Mouse (Mus musculus) limb, embryonic 14.5 days (tissue): ENCODE measurements around the gene Rfwd3. TPM values are rescaled to one million over a fixed set of nuclear protein-coding genes. Genes with fewer than 3 reads are reported as not detected.
"Not testable (repeated sequence)": the region's sequence is repeated elsewhere in the genome, so short reads cannot be mapped to it uniquely, and the experiment has no call there.

Experiments
- ATAC-seq: fragments of 200-750 bp; cut with Nextera tagmentation; 2 replicates; pipeline ENCODE4 v1.8.0; 2017; ENCODE audit warnings: low read depth, moderate number of reproducible peaks, moderate TSS enrichment; ENCODE audit not compliant: low FRiP score
- DNase-seq: peaks from one replicate; pipeline ENCODE4 v3.0.0-alpha.2; 2015; ENCODE audit warnings: low spot score
- H3K27ac ChIP-seq: fragments of 300-500 bp; sonication (generic); replicated peaks from 2 replicates; pipeline ENCODE4 v1.5.1; 2014; ENCODE audit warnings: low read depth, mild to moderate bottlenecking, low read length, moderate library complexity, mixed read lengths
- H3K27me3 ChIP-seq: fragments of 300-500 bp; sonication (generic); 2 replicates; pipeline ENCODE4 v1.6.1; 2014; ENCODE audit warnings: low read length, mixed read lengths; ENCODE audit not compliant: control insufficient read depth, insufficient read depth
- H3K36me3 ChIP-seq: fragments of 300-500 bp; sonication (generic); 2 replicates; pipeline ENCODE4 v1.6.1; 2014; ENCODE audit warnings: mild to moderate bottlenecking, low read length, moderate library complexity, mixed read lengths; ENCODE audit not compliant: control insufficient read depth, insufficient read depth
- H3K4me1 ChIP-seq: fragments of 300-500 bp; sonication (generic); 2 replicates; pipeline ENCODE4 v1.6.1; 2014; ENCODE audit warnings: antibody characterized with exemption, low read length, mixed read lengths; ENCODE audit not compliant: control insufficient read depth, insufficient read depth
- H3K4me2 ChIP-seq: fragments of 300-500 bp; sonication (generic); replicated peaks from 2 replicates; pipeline ENCODE4 v1.6.1; 2014; ENCODE audit warnings: low read depth, mild to moderate bottlenecking, low read length, moderate library complexity; ENCODE audit not compliant: severe bottlenecking
- H3K4me3 ChIP-seq: fragments of 300-500 bp; sonication (generic); replicated peaks from 2 replicates; pipeline ENCODE4 v1.5.1; 2014; ENCODE audit warnings: low read length
- H3K9ac ChIP-seq: fragments of 300-500 bp; sonication (generic); 2 replicates; pipeline ENCODE4 v1.6.1; 2014; ENCODE audit warnings: mild to moderate bottlenecking, low read depth, low read length, moderate library complexity; ENCODE audit not compliant: severe bottlenecking
- H3K9me3 ChIP-seq: fragments of 300-500 bp; sonication (generic); 2 replicates; pipeline ENCODE4 v1.6.1; 2016; ENCODE audit warnings: low read length; ENCODE audit not compliant: control insufficient read depth
- POLR2A ChIP-seq: fragments of 200-500 bp; IDR thresholded peaks from 2 replicates; pipeline ENCODE4 v1.8.0; 2012; ENCODE audit warnings: inconsistent platforms, mild to moderate bottlenecking, moderate library complexity, borderline replicate concordance; ENCODE audit not compliant: insufficient read depth, insufficient read length; ENCODE audit errors: extremely low read depth
- WGBS: fragments of 180-500 bp; shearing (Covaris S2); extraction: QIAGEN DNeasy Blood & Tissue Kit; methylation state at CpG from one replicate; pipeline ENCODE4 v1.1.7; 2014; 5-methylcytosine and 5-hydroxymethylcytosine counted together
- polyA plus RNA-seq, 2 experiments: library from polyadenylated mRNA; depleted of rRNA in 1 of 2; stranded (reverse) in 1 of 2; unstranded in 1 of 2; fragments of >200 nt; fragmentation: Nextera tagmentation in 1 of 2; extraction: Ambion mirVana in 1 of 2; gene quantifications; 2 replicates each; pipeline versions ENCODE4 v1.2.1 to v1.2.3; 2012 to 2014

Rfwd3 gene
- polyA plus RNA-seq, 2 experiments: 28.3 to 39.7 TPM

- ATAC-seq: no peak
- DNase-seq: no peak
- Histone ChIP-seq H3K9ac (no peak overlapping the region), H3K36me3 (no peaks in the 10 kb centered on the region), H3K27me3 (no peaks in the 10 kb centered on the region), H3K27ac (no peak overlapping the region), H3K4me2 (no peak overlapping the region), H3K4me3 (no peak overlapping the region), H3K9me3 (no peaks in the 10 kb centered on the region), H3K4me1 (no peaks in the 10 kb centered on the region)
- TF ChIP-seq POLR2A: no peak
- 47% methylated on average over 2 of the region's 2 CpGs for WGBS
Measured at GRCm38 (mm10) chr8:111250111-111250510, 49.9 kb downstream of the Rfwd3 start.

DNA sequence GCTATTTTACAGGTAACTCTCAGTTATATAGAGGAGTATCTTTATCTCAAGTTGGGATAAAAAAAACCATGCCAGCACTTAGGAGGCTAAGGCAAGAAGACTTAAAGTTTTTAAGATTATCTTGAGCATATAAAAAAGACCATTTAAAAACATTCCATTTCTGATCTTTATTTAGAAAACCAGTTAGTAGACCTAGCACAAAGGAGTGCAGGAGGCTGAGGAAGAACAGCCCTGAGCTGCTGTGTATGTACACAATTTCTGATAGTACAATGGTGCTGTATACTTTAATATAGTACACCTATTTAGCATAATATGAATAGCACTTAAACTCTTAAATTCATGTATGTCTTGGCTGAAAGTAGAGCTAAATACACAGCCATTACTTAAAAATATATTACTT is 51.9 kb downstream of the Rfwd3 start:
- Histone ChIP-seq H3K9ac (no peak overlapping the region), H3K4me2 (no peak overlapping the region), H3K36me3 (no peaks in the 10 kb centered on the region), H3K27ac (no peak overlapping the region), H3K4me3 (no peak overlapping the region), H3K27me3 (no peaks in the 10 kb centered on the region), H3K4me1 (no peaks in the 10 kb centered on the region), H3K9me3 (no peaks in the 10 kb centered on the region)
- no peak for DNase-seq
- no peak for TF ChIP-seq POLR2A
- ATAC-seq: no peak

- not testable (repeated sequence) for H3K9me3 ChIP-seq, H3K4me3 ChIP-seq, H3K4me1 ChIP-seq, H3K9ac ChIP-seq, H3K4me2 ChIP-seq, H3K36me3 ChIP-seq, ATAC-seq, DNase-seq, H3K27me3 ChIP-seq, H3K27ac ChIP-seq
- 98% methylated on average over 1 of the region's 1 CpGs for WGBS
Measured at GRCm38 (mm10) chr8:111246864-111247263, 53.2 kb downstream of the Rfwd3 start.

- no peak overlapping the region for H3K9ac ChIP-seq
- no peak for TF ChIP-seq POLR2A
- no peak overlapping the region for H3K4me2 ChIP-seq
- H3K27ac ChIP-seq: no peak overlapping the region
- 92% methylated on average over 4 of the region's 4 CpGs for WGBS
- H3K9me3 ChIP-seq: no peaks in the 10 kb centered on the region
- H3K4me3 ChIP-seq: no peak overlapping the region
- DNase-seq (no peak), ATAC-seq (no peak)
- H3K4me1 ChIP-seq: no peaks in the 10 kb centered on the region
- no peaks in the 10 kb centered on the region for H3K27me3 ChIP-seq
- H3K36me3 ChIP-seq: no peaks in the 10 kb centered on the region
Measured at GRCm38 (mm10) chr8:111246287-111246830, 53.7 kb downstream of the Rfwd3 start.

DNA sequence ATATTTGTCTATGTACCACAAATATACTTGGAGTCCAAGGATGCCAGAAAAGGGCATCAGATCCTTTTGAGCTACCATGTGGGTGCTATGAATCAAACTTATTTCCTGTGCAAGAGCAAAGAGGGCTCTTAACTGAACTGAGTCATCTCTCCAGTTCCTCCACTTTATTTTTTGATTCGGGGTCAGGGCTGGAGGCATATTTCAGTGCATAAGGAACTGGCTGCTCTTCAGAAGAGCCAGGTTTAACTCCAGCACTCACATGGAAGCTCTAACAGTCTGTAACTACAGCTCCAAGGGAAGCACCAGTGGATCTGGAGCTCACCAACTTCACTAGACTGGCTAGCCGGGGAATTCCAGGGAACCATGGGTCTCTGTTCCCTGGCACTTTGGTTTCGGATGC is 62.7 kb downstream of the Rfwd3 start:
- Histone ChIP-seq H3K27me3 (no peaks in the 10 kb centered on the region), H3K4me1 (peaks cover 5% of the 10 kb centered on the region; the same call in 1 of the 2 replicates), H3K4me3 (no peak overlapping the region), H3K9me3 (no peaks in the 10 kb centered on the region), H3K36me3 (no peaks in the 10 kb centered on the region), H3K4me2 (no peak overlapping the region), H3K27ac (no peak overlapping the region), H3K9ac (no peak overlapping the region)
- DNase-seq (no peak), ATAC-seq (no peak)
- WGBS: 70% methylated on average over 3 of the region's 3 CpGs
- no peak for TF ChIP-seq POLR2A

DNA sequence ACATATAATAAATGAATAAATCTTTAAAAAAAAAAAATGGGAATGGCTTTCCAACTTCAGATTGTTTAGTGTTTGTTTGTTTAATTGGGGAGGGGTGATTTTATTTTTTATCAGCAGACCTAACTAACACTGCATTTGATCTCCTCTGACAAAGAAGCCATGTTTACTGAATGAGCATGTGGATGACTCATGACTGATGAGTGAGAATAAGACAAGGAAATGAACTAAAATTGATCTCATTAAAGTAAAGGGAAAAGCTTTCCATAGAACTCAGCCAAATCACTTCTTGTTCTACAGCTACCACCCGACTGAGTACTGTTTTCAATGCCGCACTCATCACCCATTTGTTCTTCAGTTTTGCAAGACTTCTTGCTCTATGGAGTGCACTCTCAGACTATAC is 66.3 kb downstream of the Rfwd3 start:
- Histone ChIP-seq H3K36me3 (no peaks in the 10 kb centered on the region), H3K4me2 (no peak overlapping the region), H3K4me1 (peaks cover 5% of the 10 kb centered on the region; the same call in 1 of the 2 replicates), H3K9me3 (no peaks in the 10 kb centered on the region), H3K27ac (no peak overlapping the region), H3K27me3 (no peaks in the 10 kb centered on the region), H3K9ac (no peak overlapping the region), H3K4me3 (no peak overlapping the region)
- DNase-seq (no peak), ATAC-seq (no peak)
- TF ChIP-seq POLR2A: no peak
- WGBS: 93% methylated on average over 2 of the region's 2 CpGs
